ENCODE assay signal across 1 mouse cellular context in the genomic region with DNA sequence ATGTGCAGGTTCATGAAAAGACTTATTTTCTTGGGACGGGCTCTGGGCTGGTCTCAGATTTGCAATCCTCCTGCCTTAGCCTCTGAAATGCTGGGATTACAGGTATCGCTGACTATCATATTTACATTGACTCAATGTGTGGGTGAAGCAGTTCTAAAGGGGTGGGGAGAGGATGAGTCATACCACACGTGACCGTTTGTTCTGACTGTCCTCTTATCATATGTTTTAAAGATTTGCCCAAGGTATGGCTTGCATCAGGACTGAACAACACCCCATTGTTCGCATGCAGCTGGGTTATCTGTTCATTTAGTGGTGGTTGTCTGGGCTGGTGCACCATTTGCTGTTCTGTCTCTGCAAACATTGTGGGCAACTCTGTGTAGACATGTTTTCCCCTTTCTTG.
TF ChIP-seq lines count a peak whose summit lies in the region.

No protein-coding gene starts in this region.

TF ChIP-seq in MEL, 35 proteins besides CTCF, POLR2A, EP300 and RAD21 (continued from another document):
- TF ChIP-seq POLR2AphosphoS5 (IDR thresholded peaks at IDR 0.05; ENCODE audit: borderline replicate concordance, low read depth, low read length) (no peak), ZMIZ1 (IDR thresholded peaks at IDR 0.05; ENCODE audit: low read depth, low read length) (no peak), NRF1 (IDR thresholded peaks at IDR 0.05; ENCODE audit: insufficient read depth, low read depth, low read length, poor library complexity, severe bottlenecking) (no peak), MEF2A (IDR thresholded peaks at IDR 0.05; ENCODE audit: extremely low read depth, insufficient replicate concordance, low read depth, low read length, poor library complexity, severe bottlenecking) (no peak), UBTF (IDR thresholded peaks at IDR 0.05; ENCODE audit: borderline replicate concordance, insufficient read depth, low read depth, low read length) (no peak), SMC3 (IDR thresholded peaks at IDR 0.05; ENCODE audit: low read depth, low read length) (no peak), JUND (IDR thresholded peaks at IDR 0.05; ENCODE audit: low read depth, low read length) (peak; percentile 90), ETS1 (IDR thresholded peaks at IDR 0.05; ENCODE audit: low read depth, low read length) (peak; percentile 81), E2F4 (IDR thresholded peaks at IDR 0.05; ENCODE audit: borderline replicate concordance, low read depth, low read length) (no peak), POLR2AphosphoS2 (IDR thresholded peaks at IDR 0.05; ENCODE audit: low read length) (no peak), USF2 (IDR thresholded peaks at IDR 0.05; ENCODE audit: borderline replicate concordance in 1 of 2, insufficient read depth in 1 of 2, low read depth in 1 of 2, low read length in 2 of 2) (peak in 1 of 2 experiments; percentile 69; a peak in 2 of 4 replicates), BHLHE40 (IDR thresholded peaks at IDR 0.05; ENCODE audit: borderline replicate concordance, low read depth, low read length) (peak; percentile 86), KAT2A (conservative IDR thresholded peaks at IDR 0.05; ENCODE audit: low read depth, low read length) (no peak), MAFK (IDR thresholded peaks at IDR 0.05; ENCODE audit: borderline replicate concordance, low read depth, low read length) (no peak), MXI1 (IDR thresholded peaks at IDR 0.05; ENCODE audit: low read depth, low read length) (no peak), ZKSCAN1 (IDR thresholded peaks at IDR 0.05; ENCODE audit: low read depth, low read length) (no peak), USF1 (IDR thresholded peaks at IDR 0.05; ENCODE audit: low read depth, low read length) (peak; percentile 92), MYC (IDR thresholded peaks at IDR 0.05; ENCODE audit: low read depth, low read length) (no peak), MAZ (IDR thresholded peaks at IDR 0.05; ENCODE audit: low read depth, low read length) (no peak), TBP (IDR thresholded peaks at IDR 0.05; ENCODE audit: low read depth, low read length) (no peak), TCF12 (IDR thresholded peaks at IDR 0.05; ENCODE audit: low read depth, low read length) (no peak), MYB (IDR thresholded peaks at IDR 0.05; ENCODE audit: low read depth, low read length) (no peak), CHD2 (IDR thresholded peaks at IDR 0.05; ENCODE audit: low read length) (no peak), NELFE (IDR thresholded peaks at IDR 0.05; ENCODE audit: low read depth, low read length) (no peak), SIN3A (IDR thresholded peaks at IDR 0.05; ENCODE audit: low read length) (peak; percentile 41; the same call in 1 of the 2 replicates), HCFC1 (IDR thresholded peaks at IDR 0.05; ENCODE audit: low read depth, low read length) (no peak)
